In the genomic region with DNA sequence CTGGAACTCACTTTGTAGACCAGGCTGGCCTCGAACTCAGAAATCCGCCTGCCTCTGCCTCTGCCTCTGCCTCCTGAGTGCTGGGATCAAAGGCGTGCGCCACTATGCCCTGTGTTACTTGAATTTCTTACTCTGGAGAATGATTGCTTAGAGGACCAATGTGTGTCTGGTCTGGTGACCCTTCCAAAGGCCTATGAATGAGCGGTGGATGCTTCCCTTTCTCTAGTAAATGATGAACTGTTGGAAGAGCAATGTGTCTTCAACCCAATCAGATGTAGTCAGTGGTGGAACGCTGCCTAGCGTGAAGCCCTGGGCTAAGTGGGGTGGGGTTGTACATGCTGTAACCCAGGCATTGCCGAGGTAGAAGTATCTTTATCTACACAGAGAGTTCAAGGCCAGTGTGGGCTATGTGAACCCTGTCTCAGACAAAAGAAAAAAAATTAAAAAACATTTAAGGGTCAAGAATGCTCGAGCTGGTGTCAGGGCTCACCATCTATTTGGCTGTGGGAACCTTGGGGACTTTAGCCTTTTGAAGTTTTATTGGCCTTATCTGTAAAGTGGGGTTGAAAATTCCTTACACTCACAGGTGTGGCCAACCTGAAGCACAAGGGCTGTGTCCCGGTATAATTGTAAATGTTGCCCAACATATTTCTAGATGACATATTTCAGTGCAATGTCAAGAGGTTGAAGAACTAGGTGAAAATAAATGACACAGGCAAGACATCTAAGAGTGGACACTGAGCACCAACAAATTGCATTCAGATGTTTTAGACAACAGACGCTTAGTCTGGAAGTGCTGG, we compare ENCODE assay signal across 29 mouse cellular contexts. TPM values are rescaled to one million over a fixed set of nuclear protein-coding genes. Genes with fewer than 3 reads are reported as not detected.
DNase-seq lines count a peak whose midpoint lies in the region; ATAC-seq and TF ChIP-seq lines count a peak whose summit lies in the region.
"Had no signal": no experiment of that assay in that cellular context is flagged by ENCODE, and none has a peak within 500 bp of the region (broad histone marks: within the 10 kb centered on the region; RNA-seq: fewer than 3 reads in every experiment).

No protein-coding gene starts in this region.

- no peak for TF ChIP-seq CTCF in layer of hippocampus, adult 2 months (conservative IDR thresholded peaks at IDR 0.05)
- no peak for TF ChIP-seq CTCF in small intestine, adult 2 months (IDR thresholded peaks at IDR 0.05; ENCODE audit: extremely low read depth, insufficient read length, insufficient replicate concordance, low read depth, low read length)

- 48% methylated on average over 11 of the region's 11 CpGs for WGBS in small intestine, adult 2 months

- peaks cover 69% of the 10 kb centered on the region for H3K36me3 ChIP-seq in megakaryocyte, embryonic 14.5 days (replicated peaks; ENCODE audit: low read length)
- no peaks in the 10 kb centered on the region for H3K36me3 ChIP-seq in small intestine, adult 2 months (ENCODE audit: control insufficient read depth, insufficient read depth, low read length)
- H3K36me3 ChIP-seq: embryonic facial prominence, embryonic 12.5 days; heart, embryonic 12.5 days; hindbrain, embryonic 15.5 days; limb, embryonic 10.5 days; limb, embryonic 15.5 days; liver, embryonic 13.5 days; midbrain, embryonic 13.5 days; neural tube, embryonic 13.5 days had no signal

- TF ChIP-seq POLR2A in small intestine, adult 2 months (IDR thresholded peaks at IDR 0.05; ENCODE audit: low read depth, low read length): no peak

- H3K4me3 ChIP-seq in layer of hippocampus, adult 2 months: no peak overlapping the region
- peak overlapping the region; percentile 42 for H3K4me3 ChIP-seq in megakaryocyte, embryonic 14.5 days (replicated peaks)
- no peak overlapping the region for H3K4me3 ChIP-seq in small intestine, adult 2 months (ENCODE audit: low read depth, low read length)
- H3K4me3 ChIP-seq: embryonic facial prominence, embryonic 12.5 days; heart, embryonic 12.5 days; hindbrain, embryonic 15.5 days; limb, embryonic 10.5 days; limb, embryonic 15.5 days; liver, embryonic 13.5 days; midbrain, embryonic 13.5 days; neural tube, embryonic 13.5 days had no signal

- H3K4me1 ChIP-seq in megakaryocyte, embryonic 14.5 days: peaks cover 100% of the 10 kb centered on the region
- H3K4me1 ChIP-seq in small intestine, adult 2 months (ENCODE audit: control insufficient read depth, insufficient read depth, insufficient read length, low read length): peaks cover 46% of the 10 kb centered on the region

- no peaks in the 10 kb centered on the region for H3K9me3 ChIP-seq in megakaryocyte, embryonic 14.5 days
- H3K9me3 ChIP-seq: embryonic facial prominence, embryonic 12.5 days; G1E; heart, embryonic 12.5 days; hindbrain, embryonic 15.5 days; limb, embryonic 10.5 days; limb, embryonic 15.5 days; liver, embryonic 13.5 days; midbrain, embryonic 13.5 days; neural tube, embryonic 13.5 days had no signal

- ATAC-seq in megakaryocyte, adult 5-6 weeks (ENCODE audit: poor library complexity, severe bottlenecking): no peak
- ATAC-seq: forebrain, embryonic 14.5 days; inflammation-experienced regulatory T-cells, adult 6 months; midbrain, embryonic 13.5 days had no signal

- H3K27ac ChIP-seq in layer of hippocampus, adult 2 months: peak overlapping the region; percentile 43; the same call in 1 of the 2 replicates
- H3K27ac ChIP-seq in small intestine, adult 2 months (ENCODE audit: insufficient read depth, low read depth, low read length): peak overlapping the region; percentile 54
- H3K27ac ChIP-seq: embryonic facial prominence, embryonic 12.5 days; hindbrain, embryonic 15.5 days; limb, embryonic 10.5 days; limb, embryonic 15.5 days; liver, embryonic 13.5 days; midbrain, embryonic 13.5 days had no signal

- no peaks in the 10 kb centered on the region for H3K27me3 ChIP-seq in megakaryocyte, embryonic 14.5 days (replicated peaks)
- H3K27me3 ChIP-seq in small intestine, adult 2 months (ENCODE audit: control insufficient read depth, insufficient read depth, low read length): no peaks in the 10 kb centered on the region
- H3K27me3 ChIP-seq: embryonic facial prominence, embryonic 12.5 days; heart, embryonic 12.5 days; hindbrain, embryonic 15.5 days; limb, embryonic 15.5 days; liver, embryonic 13.5 days; midbrain, embryonic 13.5 days; neural tube, embryonic 13.5 days had no signal

- DNase-seq in heart, adult 11 months: peak; percentile 56
- DNase-seq in heart, adult 9 months (ENCODE audit: low spot score in 2 of 2): no peak
- no peak for DNase-seq in layer of hippocampus, adult 2 months (ENCODE audit: low spot score in 2 of 2)
- no peak for DNase-seq in layer of hippocampus, adult 11-12 months (ENCODE audit: low spot score)
- no peak for DNase-seq in adrenal gland, postnatal 4 days (ENCODE audit: low spot score in 2 of 2)
- DNase-seq: adrenal gland, adult 8-10 months; cerebellum, adult 8-10 months; embryo, embryonic 11 days; gastrocnemius, postnatal 25 days; heart, adult 18-20 months; heart, postnatal 4 days; kidney, postnatal 36 days; layer of hippocampus, postnatal 36 days; liver, embryonic 13.5 days; lung, embryonic 14.5 days; thymus, postnatal 14 days had no signal

RNA-seq across cellular contexts. Expression of a gene that starts 14.0 kb away (rescaled TPM):
- total RNA-seq in layer of hippocampus, adult 2 months (2021): 10 to 100 TPM; 58.1 to 58.9 TPM
- 4.4 and 4.6 TPM in 2 replicates for polyA plus RNA-seq in megakaryocyte, embryonic 14.5 days (2012; ENCODE audit: insufficient read depth, low replicate concordance)
- total RNA-seq in megakaryocyte, adult 5-6 weeks (2015): 16.1 and 17.4 TPM in 2 replicates
- 20.6 and 23.3 TPM in 2 replicates for total RNA-seq in megakaryocyte, adult 5-6 weeks (2017)
- 11.7 and 24.7 TPM in 2 replicates for polyA plus RNA-seq in small intestine, adult 2 months (2012; rRNA removed)
- total RNA-seq in adrenal gland, postnatal 4 days (2021): 10 to 100 TPM; 27.0 to 27.8 TPM
